Mouse (Mus musculus) spleen, adult 2 months (tissue): Measurements from ENCODE around the gene Calr3.

ENCODE experiments used
- CTCF ChIP-seq: fragments of 200-500 bp; IDR thresholded peaks from 2 replicates; pipeline ENCODE4 v1.5.1; 2011; ENCODE audit warnings: mild to moderate bottlenecking, inconsistent platforms; ENCODE audit not compliant: insufficient read depth, insufficient read length, insufficient replicate concordance; ENCODE audit errors: extremely low read depth
- POLR2A ChIP-seq: fragments of 200-500 bp; IDR thresholded peaks from 2 replicates; pipeline ENCODE4 v1.6.1; 2011; ENCODE audit warnings: low read depth, low read length, inconsistent platforms

GRCm38 (mm10) chr8:72409443-72409842 is 34.2 kb downstream of the Calr3 start:
- TF ChIP-seq CTCF: no peak
- no peak for TF ChIP-seq POLR2A
